In the genomic region with DNA sequence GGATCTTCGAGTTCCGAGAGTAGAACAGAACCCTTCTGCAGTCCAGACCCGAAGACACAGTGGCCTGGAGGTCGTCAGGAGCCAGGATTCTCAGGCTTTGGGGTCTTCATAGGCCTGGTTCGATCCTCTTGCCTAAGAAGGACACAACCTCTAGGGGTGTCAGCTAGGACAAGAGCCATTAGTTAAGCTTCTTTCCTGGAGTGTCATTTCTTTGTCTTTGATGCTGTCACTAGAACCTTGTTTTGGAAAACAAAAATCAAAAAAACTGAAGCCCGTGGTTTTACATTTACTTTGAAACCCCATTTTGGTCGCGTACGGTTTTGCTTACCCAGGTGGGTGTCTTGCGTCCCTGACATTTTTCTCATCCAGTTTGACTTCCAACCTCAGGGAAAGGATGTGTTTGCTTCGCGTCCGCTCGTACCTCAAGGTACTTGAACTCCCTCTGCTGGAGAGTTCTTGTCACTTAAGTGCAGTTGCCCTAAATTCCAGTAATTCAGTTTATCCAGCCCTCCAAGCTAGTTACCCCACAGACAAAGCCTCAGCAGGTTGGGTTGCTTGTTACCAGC, we compare ENCODE assay signal across 8 mouse cellular contexts. TPM values are rescaled to one million over a fixed set of nuclear protein-coding genes. Genes with fewer than 3 reads are reported as not detected.
A peak's percentile ranks its signal among the peaks of the same experiment; 100 is the strongest.
DNase-seq lines count a peak whose midpoint lies in the region; ATAC-seq lines count a peak whose summit lies in the region.

No protein-coding gene starts in this region.

- peak overlapping the region; percentile 68 for H3K4me2 ChIP-seq in limb, embryonic 11.5 days (ENCODE audit: low read depth, severe bottlenecking)
- H3K4me2 ChIP-seq in midbrain, embryonic 12.5 days (replicated peaks), result peak overlapping the region; percentile 57

- peak overlapping the region; percentile 96 for H3K27ac ChIP-seq in limb, embryonic 11.5 days (replicated peaks; ENCODE audit: low read depth, low read length)
- H3K27ac ChIP-seq in midbrain, embryonic 12.5 days (replicated peaks), result peak overlapping the region; percentile 92

- H3K4me1 ChIP-seq in limb, embryonic 11.5 days (ENCODE audit: control insufficient read depth, insufficient read depth, low read length), result peaks cover 17% of the 10 kb centered on the region
- H3K4me1 ChIP-seq in midbrain, embryonic 12.5 days, result peaks cover 20% of the 10 kb centered on the region

- H3K9ac ChIP-seq in limb, embryonic 11.5 days (ENCODE audit: low read length), result peak overlapping the region; percentile 97
- peak overlapping the region; percentile 63 for H3K9ac ChIP-seq in midbrain, embryonic 12.5 days (replicated peaks)

- H3K27me3 ChIP-seq in limb, embryonic 11.5 days (ENCODE audit: control insufficient read depth, insufficient read depth, low read length), result no peaks in the 10 kb centered on the region
- H3K27me3 ChIP-seq in midbrain, embryonic 12.5 days, result no peaks in the 10 kb centered on the region

- H3K36me3 ChIP-seq in limb, embryonic 11.5 days (ENCODE audit: control insufficient read depth, insufficient read depth, low read length), result peaks cover 2% of the 10 kb centered on the region; the same call in 1 of the 2 replicates
- H3K36me3 ChIP-seq in midbrain, embryonic 12.5 days, result no peaks in the 10 kb centered on the region

- peak; percentile 37 for DNase-seq in urinary bladder, postnatal 25 days (ENCODE audit: low spot score)
- DNase-seq in urinary bladder, adult 2 months (ENCODE audit: low spot score), result no peak
- peak; percentile 79 to 82 for DNase-seq in heart, adult 18-20 months
- DNase-seq in kidney, adult 18-20 months, result peak; percentile 67
- peak; percentile 68 for DNase-seq in limb, embryonic 11.5 days (ENCODE audit: low spot score)
- DNase-seq in spleen, postnatal 4 days (ENCODE audit: low spot score in 2 of 2), result peak; percentile 66 to 77

- no peaks in the 10 kb centered on the region for H3K9me3 ChIP-seq in limb, embryonic 11.5 days (ENCODE audit: control insufficient read depth, low read length)
- H3K9me3 ChIP-seq in midbrain, embryonic 12.5 days, result no peaks in the 10 kb centered on the region

- WGBS in limb, embryonic 11.5 days, result 0% methylated on average over 14 of the region's 14 CpGs
- WGBS in midbrain, embryonic 12.5 days, result under 1% methylated on average over 14 of the region's 14 CpGs

- peak overlapping the region; percentile 81 for H3K4me3 ChIP-seq in limb, embryonic 11.5 days (ENCODE audit: low read depth, low read length)
- H3K4me3 ChIP-seq in midbrain, embryonic 12.5 days, result peak overlapping the region; percentile 77

- ATAC-seq in common myeloid progenitor, adult 5-6 weeks (replicated peaks; ENCODE audit: low read depth, poor library complexity, severe bottlenecking), result peak; percentile 74
- no peak; the same call in 1 of the 2 replicates for ATAC-seq in limb, embryonic 11.5 days (ENCODE audit: insufficient number of reproducible peaks, low FRiP score, low TSS enrichment, low read depth)
- peak; percentile 18 for ATAC-seq in midbrain, embryonic 12.5 days (ENCODE audit: low FRiP score, low read depth)

RNA-seq across cellular contexts. Expression of a gene that starts 0.6 kb away (rescaled TPM):
- 6.4 and 6.7 TPM in 2 replicates for polyA plus RNA-seq in urinary bladder, adult 2 months (2012; rRNA removed)
- total RNA-seq in common myeloid progenitor, adult 5-6 weeks (2017), result 98.6 and 102 TPM in 2 replicates
- total RNA-seq in heart, adult 18-20 months (2021), result 1 to 10 TPM; 6.0 to 7.3 TPM
- 92.9 and 95.6 TPM in 2 replicates for polyA plus RNA-seq in limb, embryonic 11.5 days (2014; fragmentation: Nextera tagmentation; extraction: Ambion mirVana)
- 54.9 and 58.4 TPM in 2 replicates for polyA plus RNA-seq in midbrain, embryonic 12.5 days (2016; fragmentation: Nextera tagmentation; extraction: Ambion mirVana)

RNA-seq across cellular contexts. Expression of a gene that starts 6.9 kb away (rescaled TPM):
- not detected in 2 replicates for polyA plus RNA-seq in urinary bladder, adult 2 months (2012; rRNA removed)
- 1.2 TPM in 1 of 2 replicates, not detected in the other for total RNA-seq in common myeloid progenitor, adult 5-6 weeks (2017)
- total RNA-seq in heart, adult 18-20 months (2021), result not detected
- 0.32 and 0.41 TPM in 2 replicates for polyA plus RNA-seq in limb, embryonic 11.5 days (2014; fragmentation: Nextera tagmentation; extraction: Ambion mirVana)
- 0.13 TPM in 1 of 2 replicates, not detected in the other for polyA plus RNA-seq in midbrain, embryonic 12.5 days (2016; fragmentation: Nextera tagmentation; extraction: Ambion mirVana)

RNA-seq across cellular contexts. Expression of a gene that starts 20.9 kb away (rescaled TPM):
- polyA plus RNA-seq in urinary bladder, adult 2 months (2012; rRNA removed), result 12.1 and 14.4 TPM in 2 replicates
- 18.1 and 24.8 TPM in 2 replicates for total RNA-seq in common myeloid progenitor, adult 5-6 weeks (2017)
- 10 to 100 TPM; 37.9 to 45.9 TPM for total RNA-seq in heart, adult 18-20 months (2021)
- 32.5 and 33.1 TPM in 2 replicates for polyA plus RNA-seq in limb, embryonic 11.5 days (2014; fragmentation: Nextera tagmentation; extraction: Ambion mirVana)
- 21.4 and 24.1 TPM in 2 replicates for polyA plus RNA-seq in midbrain, embryonic 12.5 days (2016; fragmentation: Nextera tagmentation; extraction: Ambion mirVana)

RNA-seq across cellular contexts. Expression of a gene that starts 21.4 kb away (rescaled TPM):
- 0.03 TPM in 1 of 2 replicates, not detected in the other for polyA plus RNA-seq in urinary bladder, adult 2 months (2012; rRNA removed)
- total RNA-seq in common myeloid progenitor, adult 5-6 weeks (2017), result 0.46 TPM in 1 of 2 replicates, not detected in the other
- total RNA-seq in heart, adult 18-20 months (2021), result not detected
- polyA plus RNA-seq in limb, embryonic 11.5 days (2014; fragmentation: Nextera tagmentation; extraction: Ambion mirVana), result 0.50 and 0.52 TPM in 2 replicates
- 0.21 and 0.92 TPM in 2 replicates for polyA plus RNA-seq in midbrain, embryonic 12.5 days (2016; fragmentation: Nextera tagmentation; extraction: Ambion mirVana)

RNA-seq across cellular contexts. Expression of a gene that starts 36.0 kb away (rescaled TPM):
- 0.25 TPM in 2 replicates for polyA plus RNA-seq in urinary bladder, adult 2 months (2012; rRNA removed)
- total RNA-seq in common myeloid progenitor, adult 5-6 weeks (2017), result not detected in 2 replicates
- not detected for total RNA-seq in heart, adult 18-20 months (2021)
- not detected in 2 replicates for polyA plus RNA-seq in limb, embryonic 11.5 days (2014; fragmentation: Nextera tagmentation; extraction: Ambion mirVana)
- polyA plus RNA-seq in midbrain, embryonic 12.5 days (2016; fragmentation: Nextera tagmentation; extraction: Ambion mirVana), result not detected in 2 replicates
